Mouse (Mus musculus) C3H10T1/2 (cell line): ENCODE measurements around the gene Zfp874b. TPM values are rescaled to one million over a fixed set of nuclear protein-coding genes. Genes with fewer than 3 reads are reported as not detected.

ENCODE experiments used
- polyA plus RNA-seq, 2 experiments: library from polyadenylated mRNA; unstranded; fragments of >200 nt; fragmentation: generic; extraction: Trizol; gene quantifications; one replicate each; pipeline ENCODE4 v1.2.1; 2012; ENCODE audit warnings: missing spikeins in 2 of 2

The Zfp874b gene
- polyA plus RNA-seq: 1 to 10 TPM in 1 of 2 experiments, under 1 TPM in 1; 0.08 to 1.9 TPM

DNA sequence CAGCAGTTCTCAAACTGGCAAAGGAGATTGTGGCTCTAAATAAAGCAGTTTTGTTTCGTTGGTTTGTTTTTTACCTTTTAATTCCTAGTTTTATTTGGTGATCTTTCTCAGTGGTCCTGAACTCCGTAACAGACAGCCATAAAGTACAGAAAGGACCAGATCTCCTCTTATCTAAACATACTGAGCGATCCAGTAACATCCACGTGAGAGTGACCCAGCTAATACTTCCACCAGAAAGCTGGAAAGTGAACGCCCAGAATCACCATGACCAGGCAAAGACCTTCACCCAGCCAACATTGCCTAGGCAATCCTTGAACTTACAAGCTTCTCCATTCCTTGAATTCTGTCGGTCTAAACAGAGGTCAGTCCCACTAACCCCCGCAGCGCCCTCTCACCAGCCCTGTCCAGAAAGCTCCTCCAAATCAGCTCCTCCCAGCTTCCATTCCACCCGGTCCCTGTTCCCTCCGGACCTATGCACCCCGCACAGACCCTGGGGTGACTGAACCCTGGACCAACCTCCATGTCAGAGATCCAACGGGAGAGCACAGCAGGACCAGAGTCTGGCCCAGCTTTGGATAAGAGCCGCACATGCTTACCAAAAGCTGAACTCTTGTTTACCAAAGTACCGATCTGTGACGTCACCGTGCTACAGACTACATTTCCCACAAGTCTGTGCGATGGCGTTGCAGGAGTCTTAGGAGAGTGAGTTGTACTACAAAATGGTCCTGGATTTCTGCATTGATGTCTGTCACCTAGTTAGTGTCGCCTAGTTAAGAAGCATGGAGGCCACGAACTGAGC is at the start of gene Zfp874b:
Zfp874b (minus strand) TSS at position 634 of the 799 bp plus-strand sequence.

DNA sequence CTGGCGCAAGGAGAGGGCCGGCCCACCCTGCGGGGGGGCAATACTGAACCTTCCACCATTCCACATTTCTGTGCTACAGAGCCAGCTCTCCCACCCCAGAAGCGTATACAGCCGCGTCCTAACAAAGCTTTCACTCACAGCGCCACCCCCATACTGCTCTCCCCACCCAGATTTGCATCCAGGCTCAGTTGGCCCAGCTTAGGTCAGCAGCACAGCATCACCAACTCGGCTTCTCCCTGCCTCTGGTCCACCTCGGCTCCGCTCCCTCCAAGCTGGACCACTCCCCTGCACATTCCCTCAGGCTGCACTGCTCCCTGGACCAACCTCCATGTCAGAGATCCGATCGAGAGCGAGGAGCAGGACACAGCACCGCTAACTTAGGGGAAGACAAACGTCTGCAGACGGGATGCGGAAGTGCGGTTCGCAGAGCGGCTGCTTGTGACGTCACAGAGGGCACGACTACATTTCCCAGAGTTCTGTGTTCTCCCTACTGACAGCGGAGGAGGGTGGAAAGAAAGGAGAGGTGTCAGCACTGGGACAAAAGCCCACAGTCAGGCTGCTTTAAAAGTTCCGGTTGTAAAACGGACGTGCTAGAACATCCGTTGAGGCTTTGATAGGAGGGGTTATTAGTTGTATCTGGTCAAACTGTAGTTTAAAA is 41.8 kb upstream of the Zfp874b start, which contains the start of the genes Gm26965 and Zfp87:
Gm26965 (minus strand) TSS at position 399 of the 658 bp plus-strand sequence.
Zfp87 (minus strand) TSS at position 425 of the 658 bp plus-strand sequence.

GRCm38 (mm10) chr13:67500084-67500719 is 16.1 kb upstream of the Zfp874b start, which contains the start of gene Zfp58:
Gene Zfp58 (minus strand): TSS chr13:67500555.

GRCm38 (mm10) chr13:67451172-67452020 is 32.7 kb downstream of the Zfp874b start, which contains the start of gene Zfp874a:
Gene Zfp874a (minus strand): TSS chr13:67451624.

Other genes starting within 250 kb of the Zfp874b start
- under 1 TPM; 0.01 to 0.17 TPM for gene Zfp458, start 205.8 kb downstream of the Zfp874b start, polyA plus RNA-seq
- under 1 TPM in 1 of 2 experiments, not detected in 1; 0.63 TPM for gene Zfp457, start 177.8 kb downstream of the Zfp874b start, polyA plus RNA-seq
- gene Zfp595, start 151.7 kb downstream of the Zfp874b start, polyA plus RNA-seq: under 1 TPM; 0.06 to 0.68 TPM
- gene Gm28044, start 123.7 kb downstream of the Zfp874b start, polyA plus RNA-seq: 1 to 10 TPM in 1 of 2 experiments, under 1 TPM in 1; 0.16 to 2.3 TPM
- under 1 TPM; 0.04 to 0.35 TPM for gene Zfp953, start 123.7 kb downstream of the Zfp874b start, polyA plus RNA-seq
- 1 to 10 TPM in 1 of 2 experiments, under 1 TPM in 1; 0.82 to 3.3 TPM for gene Gm28041, start 108.5 kb downstream of the Zfp874b start, polyA plus RNA-seq
- gene Zfp456, start 108.4 kb downstream of the Zfp874b start, polyA plus RNA-seq: under 1 TPM; 0.02 to 0.30 TPM
- gene Zfp429, start 84.4 kb downstream of the Zfp874b start, polyA plus RNA-seq: 1 to 10 TPM in 1 of 2 experiments, under 1 TPM in 1; 0.19 to 3.6 TPM
- gene Zfp459, start 62.8 kb downstream of the Zfp874b start, polyA plus RNA-seq: not detected
- 1 to 10 TPM in 1 of 2 experiments, under 1 TPM in 1; 0.05 to 1.8 TPM for gene Zfp874a, start 32.6 kb downstream of the Zfp874b start, polyA plus RNA-seq
- 1 to 10 TPM in 1 of 2 experiments, under 1 TPM in 1; 0.16 to 2.1 TPM for gene Zfp58, start 16.3 kb upstream of the Zfp874b start, polyA plus RNA-seq
- not detected for gene Gm26965, start 41.9 kb upstream of the Zfp874b start, polyA plus RNA-seq
- gene Zfp87, start 41.9 kb upstream of the Zfp874b start, polyA plus RNA-seq: 10 to 100 TPM; 13.1 to 51.3 TPM
- gene Zfp748, start 69.6 kb upstream of the Zfp874b start, polyA plus RNA-seq: under 1 TPM; 0.07 to 0.77 TPM
- under 1 TPM; 0.02 to 0.58 TPM for gene Zfp729b, start 125.4 kb upstream of the Zfp874b start, polyA plus RNA-seq
- under 1 TPM in 1 of 2 experiments, not detected in 1; 0.17 TPM for gene Gm49345, start 153.5 kb upstream of the Zfp874b start, polyA plus RNA-seq
- 1 to 10 TPM in 1 of 2 experiments, under 1 TPM in 1; 0.16 to 1.4 TPM for gene Zfp729a, start 153.5 kb upstream of the Zfp874b start, polyA plus RNA-seq
- under 1 TPM; 0.04 to 0.78 TPM for gene Zfp738, start 202.8 kb upstream of the Zfp874b start, polyA plus RNA-seq
- under 1 TPM; 0.07 to 0.89 TPM for gene Zfp65, start 244.9 kb upstream of the Zfp874b start, polyA plus RNA-seq